Mouse (Mus musculus) gastrocnemius, adult 18-20 months (tissue): Measurements from ENCODE around the gene Uck1. TPM values are rescaled to one million over a fixed set of nuclear protein-coding genes. Genes with fewer than 3 reads are reported as not detected.

Experiments used
- DNase-seq: peaks from one replicate; pipeline ENCODE4 v3.0.0; 2021; ENCODE audit warnings: low spot score
- total RNA-seq, 2 experiments: library from RNA; stranded (reverse); gene quantifications; 2 replicates each; pipeline ENCODE4 v1.2.3; 2021

The Uck1 gene
- total RNA-seq, 2 experiments from 2014 or later, result 11.4 to 11.6 TPM

GRCm38 (mm10) chr2:32260635-32261034, 676 bp upstream of the Uck1 start:
- no peak for DNase-seq

GRCm38 (mm10) chr2:32258887-32259533, 949 bp downstream of the Uck1 start:
- DNase-seq, result no peak

- DNase-seq, result no peak
Observed at GRCm38 (mm10) chr2:32256273-32256672, 3.7 kb downstream of the Uck1 start.

GRCm38 (mm10) chr2:32254563-32254962, 5.4 kb downstream of the Uck1 start:
- DNase-seq, result no peak

GRCm38 (mm10) chr2:32253352-32253751, 6.6 kb downstream of the Uck1 start:
- DNase-seq, result no peak

GRCm38 (mm10) chr2:32252658-32253057, 7.3 kb downstream of the Uck1 start:
- DNase-seq, result no peak

- DNase-seq, result peak; percentile 73
Observed at GRCm38 (mm10) chr2:32251791-32252527, 8.0 kb downstream of the Uck1 start.

- DNase-seq, result peak; percentile 64
Observed at GRCm38 (mm10) chr2:32248377-32249361, 11.3 kb downstream of the Uck1 start.

- no peak for DNase-seq
Observed at GRCm38 (mm10) chr2:32246741-32247140, 13.2 kb downstream of the Uck1 start.

GRCm38 (mm10) chr2:32242986-32243385, 17.0 kb downstream of the Uck1 start:
- DNase-seq, result no peak

- no peak for DNase-seq
Observed at GRCm38 (mm10) chr2:32240591-32240990, 19.4 kb downstream of the Uck1 start.

- no peak for DNase-seq
Observed at GRCm38 (mm10) chr2:32238708-32239435, 21.1 kb downstream of the Uck1 start.

- no peak for DNase-seq
Observed at GRCm38 (mm10) chr2:32237571-32237970, 22.4 kb downstream of the Uck1 start.

GRCm38 (mm10) chr2:32236760-32237487, 23.0 kb downstream of the Uck1 start:
- peak; percentile 58 for DNase-seq

GRCm38 (mm10) chr2:32235886-32236759, 23.8 kb downstream of the Uck1 start, which contains the start of gene Pomt1:
Gene Pomt1, plus strand, starts transcription at chr2:32236590.
- DNase-seq, result peak; percentile 87

- no peak for DNase-seq
Observed at GRCm38 (mm10) chr2:32235433-32235832, 24.5 kb downstream of the Uck1 start.

- DNase-seq, result no peak
Observed at GRCm38 (mm10) chr2:32222057-32222456, 37.9 kb downstream of the Uck1 start.

- DNase-seq, result no peak
Observed at GRCm38 (mm10) chr2:32221577-32221976, 38.4 kb downstream of the Uck1 start.

- DNase-seq, result no peak
Observed at GRCm38 (mm10) chr2:32220969-32221368, 39.0 kb downstream of the Uck1 start.
